Mouse (Mus musculus): ENCODE measurements around the gene Dkk1. TPM values are rescaled to one million over a fixed set of nuclear protein-coding genes. Genes with fewer than 3 reads are reported as not detected.

Gene Dkk1
- polyA plus RNA-seq (2014; fragmentation: Nextera tagmentation; extraction: Ambion mirVana) = 0.88 and 1.1 TPM in 2 replicates

- H3K4me1 ChIP-seq (ENCODE audit: control insufficient read depth, insufficient read depth, low read length) = peaks cover 15% of the 10 kb centered on the region
- peak within 1 kb of the TSS; percentile 30 for H3K4me3 ChIP-seq (ENCODE audit: low read depth, low read length)
- 0 out of 2 replicates have a peak within 1 kb of the TSS, but pooled peaks have one; percentile 39 for H3K9ac ChIP-seq (replicated peaks; ENCODE audit: low read depth, low read length)
- peak within 1 kb of the TSS; percentile 62 for H3K4me2 ChIP-seq (ENCODE audit: low read depth, low read length)
- no peak within 1 kb of the TSS for H3K27ac ChIP-seq (ENCODE audit: low read depth, low read length)
- peak; percentile 78 for ATAC-seq (ENCODE audit: low read depth)
- no peaks in the 10 kb centered on the region for H3K36me3 ChIP-seq (ENCODE audit: control insufficient read depth, insufficient read depth, low read length)
- under 1% methylated on average over 26 of the region's 26 CpGs for WGBS
- no peaks in the 10 kb centered on the region for H3K9me3 ChIP-seq (ENCODE audit: control insufficient read depth, low read length)
- peaks cover 19% of the 10 kb centered on the region for H3K27me3 ChIP-seq (ENCODE audit: control insufficient read depth, insufficient read depth, low read length)
Measured at GRCm38 (mm10) chr19:30549044-30549853, at the start of gene Dkk1. TSS of gene Dkk1 (minus strand) at chr19:30549665.

- no peak overlapping the region for H3K9ac ChIP-seq (replicated peaks; ENCODE audit: low read depth, low read length)
- H3K4me3 ChIP-seq (ENCODE audit: low read depth, low read length) = no peak overlapping the region
- no peaks in the 10 kb centered on the region for H3K9me3 ChIP-seq (ENCODE audit: control insufficient read depth, low read length)
- no peak for ATAC-seq (ENCODE audit: low read depth)
- no peaks in the 10 kb centered on the region for H3K27me3 ChIP-seq (ENCODE audit: control insufficient read depth, insufficient read depth, low read length)
- H3K4me1 ChIP-seq (ENCODE audit: control insufficient read depth, insufficient read depth, low read length) = no peaks in the 10 kb centered on the region
- no peak overlapping the region for H3K27ac ChIP-seq (ENCODE audit: low read depth, low read length)
- H3K36me3 ChIP-seq (ENCODE audit: control insufficient read depth, insufficient read depth, low read length) = no peaks in the 10 kb centered on the region
- H3K4me2 ChIP-seq (ENCODE audit: low read depth, low read length) = no peak overlapping the region
- 87% methylated on average over 3 of the region's 3 CpGs for WGBS
Measured at GRCm38 (mm10) chr19:30586366-30586765, 36.9 kb upstream of the Dkk1 start.

- no peaks in the 10 kb centered on the region for H3K36me3 ChIP-seq (ENCODE audit: control insufficient read depth, insufficient read depth, low read length)
- H3K27me3 ChIP-seq (ENCODE audit: control insufficient read depth, insufficient read depth, low read length) = no peaks in the 10 kb centered on the region
- no peak for ATAC-seq (ENCODE audit: low read depth)
- WGBS = 30% methylated on average over 6 of the region's 6 CpGs
- H3K27ac ChIP-seq (ENCODE audit: low read depth, low read length) = no peak overlapping the region
- no peak overlapping the region for H3K4me3 ChIP-seq (ENCODE audit: low read depth, low read length)
- H3K9me3 ChIP-seq (ENCODE audit: control insufficient read depth, low read length) = no peaks in the 10 kb centered on the region
- H3K4me2 ChIP-seq (ENCODE audit: low read depth, low read length) = no peak overlapping the region
- H3K4me1 ChIP-seq (ENCODE audit: control insufficient read depth, insufficient read depth, low read length) = no peaks in the 10 kb centered on the region
- no peak overlapping the region for H3K9ac ChIP-seq (replicated peaks; ENCODE audit: low read depth, low read length)
Measured at GRCm38 (mm10) chr19:30564516-30564915, 15.1 kb upstream of the Dkk1 start.

GRCm38 (mm10) chr19:30563876-30564275 lies 14.4 kb upstream of the Dkk1 start:
- no peak for ATAC-seq (ENCODE audit: low read depth)
- H3K9me3 ChIP-seq (ENCODE audit: control insufficient read depth, low read length) = no peaks in the 10 kb centered on the region
- H3K27ac ChIP-seq (ENCODE audit: low read depth, low read length) = no peak overlapping the region
- whole genome bisulfite sequencing = 87% methylated on average over 3 of the region's 3 CpGs
- no peaks in the 10 kb centered on the region for H3K36me3 ChIP-seq (ENCODE audit: control insufficient read depth, insufficient read depth, low read length)
- no peak overlapping the region for H3K4me3 ChIP-seq (ENCODE audit: low read depth, low read length)
- H3K4me1 ChIP-seq (ENCODE audit: control insufficient read depth, insufficient read depth, low read length) = no peaks in the 10 kb centered on the region
- H3K27me3 ChIP-seq (ENCODE audit: control insufficient read depth, insufficient read depth, low read length) = no peaks in the 10 kb centered on the region
- no peak overlapping the region for H3K4me2 ChIP-seq (ENCODE audit: low read depth, low read length)
- no peak overlapping the region for H3K9ac ChIP-seq (replicated peaks; ENCODE audit: low read depth, low read length)

GRCm38 (mm10) chr19:30558024-30558423 lies 8.6 kb upstream of the Dkk1 start:
- no peak overlapping the region for H3K4me3 ChIP-seq (ENCODE audit: low read depth, low read length)
- H3K36me3 ChIP-seq (ENCODE audit: control insufficient read depth, insufficient read depth, low read length) = no peaks in the 10 kb centered on the region
- H3K4me1 ChIP-seq (ENCODE audit: control insufficient read depth, insufficient read depth, low read length) = no peaks in the 10 kb centered on the region
- H3K27ac ChIP-seq (ENCODE audit: low read depth, low read length) = no peak overlapping the region
- no peaks in the 10 kb centered on the region for H3K27me3 ChIP-seq (ENCODE audit: control insufficient read depth, insufficient read depth, low read length)
- ATAC-seq (ENCODE audit: low read depth) = no peak
- no peak overlapping the region for H3K9ac ChIP-seq (replicated peaks; ENCODE audit: low read depth, low read length)
- no peak overlapping the region for H3K4me2 ChIP-seq (ENCODE audit: low read depth, low read length)
- H3K9me3 ChIP-seq (ENCODE audit: control insufficient read depth, low read length) = no peaks in the 10 kb centered on the region

GRCm38 (mm10) chr19:30554467-30554881 lies 5.0 kb upstream of the Dkk1 start:
- Histone ChIP-seq H3K27ac (ENCODE audit: low read depth, low read length) (no peak overlapping the region), H3K4me2 (ENCODE audit: low read depth, low read length) (peak overlapping the region; percentile 49), H3K4me3 (ENCODE audit: low read depth, low read length) (peak overlapping the region; percentile 20), H3K4me1 (ENCODE audit: control insufficient read depth, insufficient read depth, low read length) (peaks cover 9% of the 10 kb centered on the region), H3K36me3 (ENCODE audit: control insufficient read depth, insufficient read depth, low read length) (no peaks in the 10 kb centered on the region), H3K27me3 (ENCODE audit: control insufficient read depth, insufficient read depth, low read length) (peaks cover under 1% of the 10 kb centered on the region; the same call in 1 of the 2 replicates), H3K9me3 (ENCODE audit: control insufficient read depth, low read length) (no peaks in the 10 kb centered on the region), H3K9ac (replicated peaks; ENCODE audit: low read depth, low read length) (peak overlapping the region; percentile 44)
- ATAC-seq (ENCODE audit: low read depth) = peak; percentile 87
- under 1% methylated on average over 12 of the region's 12 CpGs for WGBS

- Histone ChIP-seq H3K4me2 (ENCODE audit: low read depth, low read length) (no peak overlapping the region), H3K9me3 (ENCODE audit: control insufficient read depth, low read length) (no peaks in the 10 kb centered on the region), H3K4me3 (ENCODE audit: low read depth, low read length) (no peak overlapping the region), H3K36me3 (ENCODE audit: control insufficient read depth, insufficient read depth, low read length) (no peaks in the 10 kb centered on the region), H3K27me3 (ENCODE audit: control insufficient read depth, insufficient read depth, low read length) (peaks cover 6% of the 10 kb centered on the region; the same call in 1 of the 2 replicates), H3K4me1 (ENCODE audit: control insufficient read depth, insufficient read depth, low read length) (peaks cover 15% of the 10 kb centered on the region), H3K9ac (replicated peaks; ENCODE audit: low read depth, low read length) (no peak overlapping the region), H3K27ac (ENCODE audit: low read depth, low read length) (no peak overlapping the region)
- ATAC-seq (ENCODE audit: low read depth) = no peak
- 4% methylated on average over 4 of the region's 4 CpGs for WGBS
Measured at GRCm38 (mm10) chr19:30553740-30554139, 4.3 kb upstream of the Dkk1 start.

GRCm38 (mm10) chr19:30552260-30552659 lies 2.8 kb upstream of the Dkk1 start:
- Histone ChIP-seq H3K9me3 (ENCODE audit: control insufficient read depth, low read length) (no peaks in the 10 kb centered on the region), H3K4me1 (ENCODE audit: control insufficient read depth, insufficient read depth, low read length) (peaks cover 15% of the 10 kb centered on the region), H3K27ac (ENCODE audit: low read depth, low read length) (no peak overlapping the region), H3K4me2 (ENCODE audit: low read depth, low read length) (no peak overlapping the region), H3K9ac (replicated peaks; ENCODE audit: low read depth, low read length) (no peak overlapping the region), H3K4me3 (ENCODE audit: low read depth, low read length) (no peak overlapping the region), H3K36me3 (ENCODE audit: control insufficient read depth, insufficient read depth, low read length) (no peaks in the 10 kb centered on the region), H3K27me3 (ENCODE audit: control insufficient read depth, insufficient read depth, low read length) (peaks cover 13% of the 10 kb centered on the region)
- 71% methylated on average over 8 of the region's 8 CpGs for WGBS
- no peak for ATAC-seq (ENCODE audit: low read depth)

- Histone ChIP-seq H3K4me1 (ENCODE audit: control insufficient read depth, insufficient read depth, low read length) (peaks cover 15% of the 10 kb centered on the region), H3K9ac (replicated peaks; ENCODE audit: low read depth, low read length) (0 out of 2 replicates have a peak overlapping the region, but pooled peaks have one; percentile 39), H3K36me3 (ENCODE audit: control insufficient read depth, insufficient read depth, low read length) (no peaks in the 10 kb centered on the region), H3K27me3 (ENCODE audit: control insufficient read depth, insufficient read depth, low read length) (peaks cover 19% of the 10 kb centered on the region), H3K9me3 (ENCODE audit: control insufficient read depth, low read length) (no peaks in the 10 kb centered on the region), H3K4me3 (ENCODE audit: low read depth, low read length) (peak overlapping the region; percentile 30), H3K27ac (ENCODE audit: low read depth, low read length) (no peak overlapping the region), H3K4me2 (ENCODE audit: low read depth, low read length) (peak overlapping the region; percentile 62)
- WGBS = 2% methylated on average over 17 of the region's 17 CpGs
- no peak for ATAC-seq (ENCODE audit: low read depth)
Measured at GRCm38 (mm10) chr19:30549854-30550647, 586 bp upstream of the Dkk1 start.
